Mouse (Mus musculus) adrenal gland, postnatal 36 days (tissue): ENCODE measurements at regions not wholly inside any gene's neighbourhood (a gene's known extent, or its start where the extent isn't known, plus 50 kb on each side); places are given as distances from the start of the nearest gene placed in this dataset.
A peak's percentile ranks its signal among the peaks of the same experiment; 100 is the strongest.

Experiments used
- DNase-seq, 2 experiments: peaks; one replicate each; pipeline ENCODE4 v3.0.0; 2021; ENCODE audit warnings: mixed read lengths in 1 of 2

GRCm38 (mm10) chr3:52801446-52801845 is 215.6 kb downstream of the Cog6 start:
- no peak for DNase-seq

GRCm38 (mm10) chr3:52800673-52801072 is 216.4 kb downstream of the Cog6 start:
- DNase-seq = no peak

- peak in 1 of 2 experiments; percentile 27 for DNase-seq
These were observed 219.2 kb downstream of the Cog6 start for GRCm38 (mm10) chr3:52797801-52798200.

- DNase-seq = no peak
These were observed 219.9 kb downstream of the Cog6 start for GRCm38 (mm10) chr3:52797164-52797563.

- no peak for DNase-seq
These were observed 222.8 kb downstream of the Cog6 start for GRCm38 (mm10) chr3:52794218-52794617.

- DNase-seq = no peak
These were observed 224.2 kb downstream of the Cog6 start for GRCm38 (mm10) chr3:52792801-52793200.

- no peak for DNase-seq
These were observed 224.9 kb downstream of the Cog6 start for GRCm38 (mm10) chr3:52792121-52792520.

- DNase-seq = no peak
These were observed 226.1 kb downstream of the Cog6 start for GRCm38 (mm10) chr3:52790942-52791341.

GRCm38 (mm10) chr3:52787964-52788760 is 228.9 kb downstream of the Cog6 start:
- no peak for DNase-seq

- DNase-seq = no peak
These were observed 231.4 kb downstream of the Cog6 start for GRCm38 (mm10) chr3:52785595-52785994.

- no peak for DNase-seq
These were observed 232.6 kb downstream of the Cog6 start for GRCm38 (mm10) chr3:52784476-52784875.

- no peak for DNase-seq
These were observed 234.5 kb downstream of the Cog6 start for GRCm38 (mm10) chr3:52782576-52782975.

GRCm38 (mm10) chr3:52781521-52781920 is 235.5 kb downstream of the Cog6 start:
- no peak for DNase-seq

GRCm38 (mm10) chr3:52780356-52780755 is 236.7 kb downstream of the Cog6 start:
- DNase-seq = no peak

- no peak for DNase-seq
These were observed 241.2 kb downstream of the Cog6 start for GRCm38 (mm10) chr3:52775875-52776274.

GRCm38 (mm10) chr3:52775156-52775555 is 241.9 kb downstream of the Cog6 start:
- DNase-seq = no peak

GRCm38 (mm10) chr3:52774734-52775133 is 242.3 kb downstream of the Cog6 start:
- DNase-seq = no peak

- peak in 1 of 2 experiments; percentile 38 for DNase-seq
These were observed 249.8 kb downstream of the Cog6 start for GRCm38 (mm10) chr3:52767276-52767675.

- peak; percentile 19 to 40 for DNase-seq
These were observed 250.2 kb downstream of the Cog6 start for GRCm38 (mm10) chr3:52766841-52767240.

- peak; percentile 56 to 67 for DNase-seq
These were observed 252.9 kb downstream of the Cog6 start for GRCm38 (mm10) chr3:52764166-52764565.

- no peak for DNase-seq
These were observed 253.4 kb downstream of the Cog6 start for GRCm38 (mm10) chr3:52763660-52764059.

- DNase-seq = peak in 1 of 2 experiments; percentile 50
These were observed 254.5 kb downstream of the Cog6 start for GRCm38 (mm10) chr3:52762549-52762948.

GRCm38 (mm10) chr3:52759846-52760245 is 257.2 kb downstream of the Cog6 start:
- DNase-seq = no peak

- peak; percentile 62 to 70 for DNase-seq
These were observed 258.5 kb downstream of the Cog6 start for GRCm38 (mm10) chr3:52758561-52758960.
